Mouse (Mus musculus): Measurements from ENCODE around the gene Cwf19l1.

GRCm38 (mm10) chr19:44145702-44146567 is 10.3 kb upstream of the Cwf19l1 start, which contains the start of gene Bloc1s2:
- TF ChIP-seq TAL1 (IDR thresholded peaks at IDR 0.05; ENCODE audit: low read length) (no peak), GATA1 (IDR thresholded peaks at IDR 0.05; ENCODE audit: low read length) (no peak)
